Mouse (Mus musculus): Measurements from ENCODE around the gene March1. TPM values are rescaled to one million over a fixed set of nuclear protein-coding genes. Genes with fewer than 3 reads are reported as not detected.
A peak's percentile ranks its signal among the peaks of the same experiment; 100 is the strongest.

The March1 gene
- polyA plus RNA-seq, 1 experiment from 2014 or later, result 0.71 TPM

GRCm38 (mm10) chr8:65775815-65776214 is 158.1 kb downstream of the March1 start:
- H3K4me1 ChIP-seq (replicated peaks), result no peaks in the 10 kb centered on the region
- H3K9me3 ChIP-seq (replicated peaks), result no peaks in the 10 kb centered on the region
- H3K36me3 ChIP-seq, result no peaks in the 10 kb centered on the region
- H3K4me2 ChIP-seq, result no peak overlapping the region
- no peak for ATAC-seq (replicated peaks; ENCODE audit: insufficient number of reproducible peaks, insufficient read depth, low FRiP score, low read depth)
- WGBS, result 64% methylated on average over 2 of the region's 2 CpGs
- no peak overlapping the region for H3K4me3 ChIP-seq
- no peak overlapping the region for H3K27ac ChIP-seq
- H3K9ac ChIP-seq, result no peak overlapping the region
- no peaks in the 10 kb centered on the region for H3K27me3 ChIP-seq

- 65% methylated on average over 5 of the region's 5 CpGs for WGBS
- no peaks in the 10 kb centered on the region for H3K4me1 ChIP-seq (replicated peaks)
- no peak overlapping the region for H3K9ac ChIP-seq
- no peaks in the 10 kb centered on the region for H3K27me3 ChIP-seq
- no peak for ATAC-seq (replicated peaks; ENCODE audit: insufficient number of reproducible peaks, insufficient read depth, low FRiP score, low read depth)
- no peaks in the 10 kb centered on the region for H3K36me3 ChIP-seq
- no peak overlapping the region for H3K4me3 ChIP-seq
- H3K4me2 ChIP-seq, result no peak overlapping the region
- H3K9me3 ChIP-seq (replicated peaks), result no peaks in the 10 kb centered on the region
- no peak overlapping the region for H3K27ac ChIP-seq
These were observed 163.5 kb downstream of the March1 start for GRCm38 (mm10) chr8:65781156-65781555.

GRCm38 (mm10) chr8:65812971-65813370 is 195.3 kb downstream of the March1 start:
- H3K4me1 ChIP-seq (replicated peaks), result no peaks in the 10 kb centered on the region
- ATAC-seq (replicated peaks; ENCODE audit: insufficient number of reproducible peaks, insufficient read depth, low FRiP score, low read depth), result no peak
- H3K27me3 ChIP-seq, result no peaks in the 10 kb centered on the region
- H3K27ac ChIP-seq, result no peak overlapping the region
- 77% methylated on average over 2 of the region's 2 CpGs for WGBS
- H3K36me3 ChIP-seq, result no peaks in the 10 kb centered on the region
- H3K4me3 ChIP-seq, result no peak overlapping the region
- H3K9ac ChIP-seq, result no peak overlapping the region
- no peaks in the 10 kb centered on the region for H3K9me3 ChIP-seq (replicated peaks)
- H3K4me2 ChIP-seq, result no peak overlapping the region

GRCm38 (mm10) chr8:65922294-65923019 is 304.8 kb downstream of the March1 start:
- Histone ChIP-seq H3K4me2 (no peak overlapping the region), H3K4me1 (replicated peaks) (no peaks in the 10 kb centered on the region), H3K9ac (no peak overlapping the region), H3K27me3 (no peaks in the 10 kb centered on the region), H3K4me3 (no peak overlapping the region), H3K27ac (no peak overlapping the region), H3K36me3 (no peaks in the 10 kb centered on the region), H3K9me3 (replicated peaks) (no peaks in the 10 kb centered on the region)
- WGBS, result 46% methylated on average over 3 of the region's 3 CpGs
- ATAC-seq (replicated peaks; ENCODE audit: insufficient number of reproducible peaks, insufficient read depth, low FRiP score, low read depth), result no peak

GRCm38 (mm10) chr8:65956948-65957347 is 339.2 kb downstream of the March1 start:
- H3K27ac ChIP-seq, result no peak overlapping the region
- H3K27me3 ChIP-seq, result no peaks in the 10 kb centered on the region
- no peak for ATAC-seq (replicated peaks; ENCODE audit: insufficient number of reproducible peaks, insufficient read depth, low FRiP score, low read depth)
- no peaks in the 10 kb centered on the region for H3K4me1 ChIP-seq (replicated peaks)
- no peak overlapping the region for H3K9ac ChIP-seq
- no peak overlapping the region for H3K4me2 ChIP-seq
- H3K9me3 ChIP-seq (replicated peaks), result no peaks in the 10 kb centered on the region
- 38% methylated on average over 5 of the region's 5 CpGs for WGBS
- H3K36me3 ChIP-seq, result no peaks in the 10 kb centered on the region
- no peak overlapping the region for H3K4me3 ChIP-seq

GRCm38 (mm10) chr8:65957492-65957891 is 339.8 kb downstream of the March1 start:
- no peaks in the 10 kb centered on the region for H3K9me3 ChIP-seq (replicated peaks)
- no peak overlapping the region for H3K27ac ChIP-seq
- H3K36me3 ChIP-seq, result no peaks in the 10 kb centered on the region
- no peak overlapping the region for H3K4me3 ChIP-seq
- no peaks in the 10 kb centered on the region for H3K4me1 ChIP-seq (replicated peaks)
- no peaks in the 10 kb centered on the region for H3K27me3 ChIP-seq
- ATAC-seq (replicated peaks; ENCODE audit: insufficient number of reproducible peaks, insufficient read depth, low FRiP score, low read depth), result no peak
- H3K4me2 ChIP-seq, result no peak overlapping the region
- no peak overlapping the region for H3K9ac ChIP-seq

GRCm38 (mm10) chr8:65966502-65967222 is 349.0 kb downstream of the March1 start:
- no peak for ATAC-seq (replicated peaks; ENCODE audit: insufficient number of reproducible peaks, insufficient read depth, low FRiP score, low read depth)
- Histone ChIP-seq H3K9me3 (replicated peaks) (no peaks in the 10 kb centered on the region), H3K4me1 (replicated peaks) (no peaks in the 10 kb centered on the region), H3K36me3 (no peaks in the 10 kb centered on the region), H3K27me3 (no peaks in the 10 kb centered on the region), H3K4me3 (no peak overlapping the region), H3K4me2 (0 out of 2 replicates have a peak overlapping the region, but pooled peaks have one; percentile 18), H3K9ac (no peak overlapping the region), H3K27ac (no peak overlapping the region)
- 14% methylated on average over 10 of the region's 10 CpGs for WGBS

GRCm38 (mm10) chr8:65967223-65967778 is 349.6 kb downstream of the March1 start:
- Histone ChIP-seq H3K27me3 (no peaks in the 10 kb centered on the region), H3K4me2 (no peak overlapping the region), H3K27ac (no peak overlapping the region), H3K4me3 (no peak overlapping the region), H3K36me3 (no peaks in the 10 kb centered on the region), H3K9me3 (replicated peaks) (no peaks in the 10 kb centered on the region), H3K9ac (no peak overlapping the region), H3K4me1 (replicated peaks) (no peaks in the 10 kb centered on the region)
- ATAC-seq (replicated peaks; ENCODE audit: insufficient number of reproducible peaks, insufficient read depth, low FRiP score, low read depth), result no peak
- 73% methylated on average over 8 of the region's 8 CpGs for WGBS

GRCm38 (mm10) chr8:65976905-65977304 is 359.2 kb downstream of the March1 start:
- WGBS, result 39% methylated on average over 5 of the region's 5 CpGs
- ATAC-seq (replicated peaks; ENCODE audit: insufficient number of reproducible peaks, insufficient read depth, low FRiP score, low read depth), result no peak
- Histone ChIP-seq H3K9ac (no peak overlapping the region), H3K36me3 (no peaks in the 10 kb centered on the region), H3K4me3 (no peak overlapping the region), H3K4me1 (replicated peaks) (no peaks in the 10 kb centered on the region), H3K4me2 (no peak overlapping the region), H3K27me3 (no peaks in the 10 kb centered on the region), H3K9me3 (replicated peaks) (no peaks in the 10 kb centered on the region), H3K27ac (no peak overlapping the region)

- Histone ChIP-seq H3K4me1 (replicated peaks) (no peaks in the 10 kb centered on the region), H3K9ac (no peak overlapping the region), H3K36me3 (no peaks in the 10 kb centered on the region), H3K27ac (no peak overlapping the region), H3K27me3 (no peaks in the 10 kb centered on the region), H3K9me3 (replicated peaks) (no peaks in the 10 kb centered on the region), H3K4me3 (no peak overlapping the region), H3K4me2 (no peak overlapping the region)
- ATAC-seq (replicated peaks; ENCODE audit: insufficient number of reproducible peaks, insufficient read depth, low FRiP score, low read depth), result no peak
- 58% methylated on average over 2 of the region's 2 CpGs for WGBS
These were observed 364.3 kb downstream of the March1 start for GRCm38 (mm10) chr8:65982039-65982438.

GRCm38 (mm10) chr8:65987665-65988064 is 370.0 kb downstream of the March1 start:
- no peak overlapping the region for H3K9ac ChIP-seq
- no peak for ATAC-seq (replicated peaks; ENCODE audit: insufficient number of reproducible peaks, insufficient read depth, low FRiP score, low read depth)
- H3K4me2 ChIP-seq, result no peak overlapping the region
- no peak overlapping the region for H3K27ac ChIP-seq
- H3K4me1 ChIP-seq (replicated peaks), result no peaks in the 10 kb centered on the region
- H3K9me3 ChIP-seq (replicated peaks), result no peaks in the 10 kb centered on the region
- H3K36me3 ChIP-seq, result no peaks in the 10 kb centered on the region
- WGBS, result 80% methylated on average over 1 of the region's 1 CpGs
- no peaks in the 10 kb centered on the region for H3K27me3 ChIP-seq
- H3K4me3 ChIP-seq, result no peak overlapping the region
